Mouse (Mus musculus) lung, postnatal 0 days (tissue): ENCODE results near the gene Pip4k2a. TPM values are rescaled to one million over a fixed set of nuclear protein-coding genes. Genes with fewer than 3 reads are reported as not detected.

ENCODE experiments used
- ATAC-seq: fragments of 200-750 bp; cut with Nextera tagmentation; 2 replicates; pipeline ENCODE4 v1.8.0; 2017; ENCODE audit warnings: moderate library complexity
- DNase-seq: peaks from one replicate; pipeline ENCODE4 v3.0.0-alpha.2; 2016; ENCODE audit warnings: low spot score
- H3K27ac ChIP-seq: fragments of 300-500 bp; sonication (generic); 2 replicates; pipeline ENCODE4 v1.5.1; 2014; ENCODE audit warnings: antibody characterized with exemption, mild to moderate bottlenecking, low read length, mixed read lengths
- H3K27me3 ChIP-seq: fragments of 300-500 bp; sonication (generic); replicated peaks from 2 replicates; pipeline ENCODE4 v1.6.1; 2014; ENCODE audit warnings: low read length, mixed read lengths; ENCODE audit not compliant: insufficient read depth
- H3K36me3 ChIP-seq: fragments of 300-500 bp; sonication (generic); 2 replicates; pipeline ENCODE4 v1.6.1; 2014; ENCODE audit warnings: low read length, mixed read lengths; ENCODE audit not compliant: insufficient read depth
- H3K4me1 ChIP-seq: fragments of 300-500 bp; sonication (generic); 2 replicates; pipeline ENCODE4 v1.6.1; 2014; ENCODE audit warnings: antibody characterized with exemption, low read depth, low read length, mixed read lengths; ENCODE audit not compliant: insufficient read depth
- H3K4me2 ChIP-seq: fragments of 300-500 bp; sonication (generic); replicated peaks from 2 replicates; pipeline ENCODE4 v1.6.1; 2014; ENCODE audit warnings: low read depth, mild to moderate bottlenecking, low read length, moderate library complexity, mixed read lengths
- H3K4me3 ChIP-seq: fragments of 300-500 bp; sonication (generic); 2 replicates; pipeline ENCODE4 v1.5.1; 2014; ENCODE audit warnings: low read depth, low read length
- H3K9ac ChIP-seq: fragments of 300-500 bp; sonication (generic); replicated peaks from 2 replicates; pipeline ENCODE4 v1.6.1; 2014; ENCODE audit warnings: low read depth, mild to moderate bottlenecking
- H3K9me3 ChIP-seq: fragments of 300-500 bp; sonication (generic); 2 replicates; pipeline ENCODE4 v1.6.1; 2016; ENCODE audit warnings: low read length, mixed read lengths
- CTCF ChIP-seq: IDR thresholded peaks from 2 replicates; pipeline ENCODE4 v1.5.1; 2016; ENCODE audit warnings: antibody characterized with exemption, mild to moderate bottlenecking
- EP300 ChIP-seq: IDR thresholded peaks from 2 replicates; pipeline ENCODE4 v1.6.1; 2016; ENCODE audit warnings: antibody characterized with exemption, mild to moderate bottlenecking, control low read depth
- WGBS: fragments of 180-500 bp; shearing (Covaris S2); extraction: QIAGEN DNeasy Blood & Tissue Kit; methylation state at CpG from one replicate; pipeline ENCODE4 v1.1.7; 2014; 5-methylcytosine and 5-hydroxymethylcytosine counted together
- polyA plus RNA-seq: library from polyadenylated mRNA; unstranded; fragments of >200 nt; fragmentation: Nextera tagmentation; extraction: Ambion mirVana; gene quantifications from 2 replicates; pipeline ENCODE4 v1.2.1, GENCODE M21; 2015

The Pip4k2a gene
- polyA plus RNA-seq, 1 experiment from 2014 or later = 5.0 TPM

DNA sequence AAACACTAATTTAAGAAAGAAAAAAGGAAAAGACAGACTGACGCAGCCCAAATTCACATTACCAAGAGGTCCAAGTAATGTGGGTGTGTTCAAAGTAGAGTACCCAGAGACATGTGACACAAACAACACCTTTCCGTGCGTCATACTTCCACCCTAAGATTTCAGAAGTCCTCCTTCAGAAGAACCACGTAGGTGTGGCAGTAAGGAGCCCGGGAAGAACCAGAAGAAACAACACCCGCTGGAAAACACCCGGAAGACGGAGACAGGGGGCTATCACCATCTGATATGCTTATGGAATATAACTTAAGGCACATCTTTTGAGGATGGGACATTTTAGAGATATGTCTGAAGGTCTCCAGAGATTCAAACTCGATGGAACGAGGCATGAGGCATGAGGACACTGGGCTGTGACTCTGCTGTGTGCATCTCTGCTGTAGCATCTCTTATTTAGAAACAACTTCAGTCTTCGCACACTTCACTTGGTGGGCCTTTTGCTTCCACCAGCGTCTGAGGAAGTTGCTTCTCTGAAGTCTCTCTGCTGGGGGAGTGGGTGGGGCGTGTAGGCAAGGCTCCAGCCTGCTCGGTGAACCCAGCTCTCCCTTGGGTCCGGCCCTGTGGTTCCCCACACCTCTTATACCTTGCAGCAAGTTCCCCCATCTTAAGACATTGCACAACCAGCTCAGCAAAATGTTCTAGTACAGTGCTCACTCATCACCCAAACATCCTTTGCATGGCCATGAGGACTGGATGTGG, 13.7 kb downstream of the Pip4k2a start:
- no peaks in the 10 kb centered on the region for H3K4me1 ChIP-seq

DNA sequence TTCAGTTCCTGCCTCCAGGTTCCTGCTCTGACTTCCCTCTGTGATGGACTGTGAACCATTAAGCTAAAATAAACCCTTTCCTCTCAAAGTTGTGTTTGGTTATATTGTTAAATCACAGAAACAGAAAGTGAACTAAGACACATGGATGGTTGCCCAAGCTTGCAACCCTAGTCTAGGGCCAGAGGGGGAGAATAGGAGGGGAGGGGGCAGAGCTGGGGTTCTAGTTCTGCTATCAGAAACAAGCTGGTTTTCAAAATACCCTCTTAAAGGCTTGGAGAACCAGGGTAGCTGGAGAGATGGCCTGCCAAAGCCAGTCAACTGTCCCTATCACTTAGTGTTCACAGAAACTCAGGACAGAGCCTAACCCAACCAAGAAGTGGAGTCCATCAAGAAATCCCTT, 14.4 kb downstream of the Pip4k2a start:
- Histone ChIP-seq H3K36me3 (no peaks in the 10 kb centered on the region), H3K9me3 (no peaks in the 10 kb centered on the region), H3K4me3 (no peak overlapping the region), H3K27ac (no peak overlapping the region), H3K4me1 (no peaks in the 10 kb centered on the region), H3K4me2 (no peak overlapping the region), H3K9ac (no peak overlapping the region), H3K27me3 (no peaks in the 10 kb centered on the region)
- ATAC-seq = no peak
- no peak for TF ChIP-seq CTCF
- TF ChIP-seq EP300 = no peak
- DNase-seq = no peak

More for the DNA sequence above, 13.7 kb downstream of the Pip4k2a start:
- no peaks in the 10 kb centered on the region for H3K36me3 ChIP-seq
- no peak overlapping the region for H3K27ac ChIP-seq
- 84% methylated on average over 15 of the region's 15 CpGs for WGBS
- H3K4me3 ChIP-seq = no peak overlapping the region
- ATAC-seq = 0 out of 2 replicates have a peak, but pooled peaks have one; percentile 30
- H3K9ac ChIP-seq = no peak overlapping the region
- no peaks in the 10 kb centered on the region for H3K27me3 ChIP-seq
- DNase-seq = no peak
- no peaks in the 10 kb centered on the region for H3K9me3 ChIP-seq
- no peak overlapping the region for H3K4me2 ChIP-seq
- TF ChIP-seq CTCF (no peak), EP300 (no peak)

DNA sequence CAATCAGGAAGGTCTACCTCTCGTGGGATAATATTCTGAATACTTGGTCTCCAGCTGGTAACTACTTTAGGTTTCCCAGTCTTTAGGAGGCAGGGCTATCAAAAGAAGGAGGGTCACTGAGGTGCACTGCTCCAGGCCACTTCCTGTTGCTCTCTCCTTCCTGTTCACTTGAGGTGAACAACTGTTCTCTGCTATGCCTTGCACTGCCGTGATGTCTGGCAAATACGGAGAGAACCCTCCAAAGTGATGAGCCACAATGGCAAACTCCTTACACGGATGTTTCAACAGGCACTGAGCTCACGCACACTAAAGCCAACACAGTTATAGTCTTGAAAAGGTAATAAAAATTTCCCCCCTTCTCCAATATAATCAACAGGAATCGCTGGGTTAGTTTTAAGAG, 15.3 kb downstream of the Pip4k2a start:
- no peak for DNase-seq
- H3K9me3 ChIP-seq = no peaks in the 10 kb centered on the region
- no peak overlapping the region for H3K9ac ChIP-seq
- H3K4me3 ChIP-seq = no peak overlapping the region
- TF ChIP-seq EP300 = no peak
- TF ChIP-seq CTCF = no peak
- no peaks in the 10 kb centered on the region for H3K4me1 ChIP-seq
- WGBS = 69% methylated on average over 6 of the region's 6 CpGs
- ATAC-seq = no peak
- no peak overlapping the region for H3K4me2 ChIP-seq
- no peaks in the 10 kb centered on the region for H3K36me3 ChIP-seq
- H3K27ac ChIP-seq = no peak overlapping the region
- H3K27me3 ChIP-seq = no peaks in the 10 kb centered on the region

DNA sequence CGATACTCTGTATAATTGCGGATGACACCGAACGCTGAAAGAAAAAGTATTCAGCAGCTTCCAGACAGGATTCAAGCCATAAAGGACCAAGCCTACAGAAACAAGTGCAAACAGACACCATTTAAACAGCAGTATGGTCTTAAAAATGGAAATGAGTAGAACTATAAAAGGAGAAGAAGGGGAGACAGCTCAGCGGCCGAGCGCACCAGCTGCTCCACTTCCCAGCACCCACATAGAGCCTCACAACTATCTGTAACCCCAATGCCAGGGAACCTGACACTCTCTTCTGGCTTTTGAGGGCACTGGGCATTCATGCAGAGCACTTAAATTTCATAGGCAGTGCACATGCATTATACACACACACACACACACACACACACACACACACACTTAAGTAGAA, 18.3 kb downstream of the Pip4k2a start:
- H3K9me3 ChIP-seq = no peaks in the 10 kb centered on the region
- no peak overlapping the region for H3K4me3 ChIP-seq
- DNase-seq (no peak), ATAC-seq (no peak)
- no peaks in the 10 kb centered on the region for H3K4me1 ChIP-seq
- no peaks in the 10 kb centered on the region for H3K36me3 ChIP-seq
- no peak for TF ChIP-seq EP300
- TF ChIP-seq CTCF = no peak
- no peak overlapping the region for H3K27ac ChIP-seq
- no peak overlapping the region for H3K4me2 ChIP-seq
- no peaks in the 10 kb centered on the region for H3K27me3 ChIP-seq
- no peak overlapping the region for H3K9ac ChIP-seq
- 88% methylated on average over 7 of the region's 7 CpGs for WGBS

DNA sequence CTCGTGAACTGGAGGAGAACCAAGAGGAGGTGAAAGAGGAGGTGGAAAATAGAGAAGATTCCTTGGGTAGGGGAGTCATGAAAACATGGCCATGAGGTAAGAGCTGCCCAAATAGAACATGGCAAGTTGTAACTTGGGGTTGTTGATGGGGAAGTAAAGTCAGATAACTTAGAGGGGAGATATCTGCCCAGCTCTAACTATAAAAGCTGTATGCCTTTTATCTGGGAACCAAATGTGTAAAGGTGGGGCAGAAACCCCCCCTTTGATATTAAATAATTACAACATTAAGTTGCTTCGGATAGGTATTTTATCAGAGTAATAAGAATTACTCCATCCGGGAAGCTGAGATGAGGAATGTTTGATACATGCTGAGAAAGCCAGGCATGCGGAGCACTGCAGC, 18.9 kb downstream of the Pip4k2a start:
- Histone ChIP-seq H3K36me3 (no peaks in the 10 kb centered on the region), H3K27me3 (no peaks in the 10 kb centered on the region), H3K4me2 (no peak overlapping the region), H3K9ac (no peak overlapping the region), H3K4me1 (no peaks in the 10 kb centered on the region), H3K27ac (no peak overlapping the region), H3K4me3 (no peak overlapping the region), H3K9me3 (no peaks in the 10 kb centered on the region)
- ATAC-seq = no peak
- DNase-seq = no peak
- TF ChIP-seq EP300 = no peak
- no peak for TF ChIP-seq CTCF
- 82% methylated on average over 4 of the region's 4 CpGs for WGBS

DNA sequence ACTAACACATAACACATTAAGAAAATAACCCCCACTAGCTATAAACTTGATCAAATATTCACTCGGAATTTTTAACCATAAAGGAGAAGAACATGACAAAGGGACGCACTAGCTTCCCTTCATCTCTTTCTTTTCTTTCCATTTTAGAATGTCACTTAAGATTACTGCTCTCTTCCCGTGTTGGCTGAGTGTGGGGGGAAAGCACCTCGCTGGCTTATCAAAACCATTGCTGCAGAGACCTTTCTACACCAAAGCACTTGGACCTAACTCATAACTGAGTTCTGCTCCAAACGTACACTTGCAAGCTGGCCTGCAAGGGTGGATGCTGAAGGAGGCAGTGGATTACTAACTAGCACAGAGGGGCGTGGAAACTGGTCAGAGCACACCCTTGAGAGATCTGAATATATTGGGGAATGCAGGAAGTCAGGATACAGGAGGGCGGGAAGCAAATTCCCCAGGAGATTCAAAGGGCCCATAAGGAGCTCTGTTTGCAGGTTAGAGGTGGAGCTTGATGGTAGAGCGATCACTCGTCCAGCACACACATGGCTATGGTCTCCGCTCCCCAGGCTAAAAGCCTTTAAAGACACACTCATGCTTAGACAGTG, 20.6 kb downstream of the Pip4k2a start:
- no peak overlapping the region for H3K27ac ChIP-seq
- H3K4me2 ChIP-seq = no peak overlapping the region
- H3K9me3 ChIP-seq = 0 out of 2 replicates have a peak, but pooled peaks cover 4% of the 10 kb centered on the region
- DNase-seq = peak; percentile 25
- TF ChIP-seq CTCF (no peak), EP300 (no peak)
- no peak overlapping the region for H3K9ac ChIP-seq
- no peak overlapping the region for H3K4me3 ChIP-seq
- H3K27me3 ChIP-seq = no peaks in the 10 kb centered on the region
- no peak for ATAC-seq
- no peaks in the 10 kb centered on the region for H3K36me3 ChIP-seq
- 68% methylated on average over 10 of the region's 10 CpGs for WGBS
- H3K4me1 ChIP-seq = no peaks in the 10 kb centered on the region
